In genomic region chr3:142913295-142913694, GRCm38 (mm10) we compare ENCODE assay signal across 27 mouse cellular contexts.
"Had no signal": no experiment of that assay in that cellular context is flagged by ENCODE, and none has a peak within 500 bp of the region (broad histone marks: within the 10 kb centered on the region; RNA-seq: fewer than 3 reads in every experiment).

No protein-coding gene starts in this region.

- H3K27ac ChIP-seq: embryonic facial prominence, embryonic 10.5 days; embryonic facial prominence, embryonic 12.5 days; embryonic facial prominence, embryonic 13.5 days; embryonic facial prominence, embryonic 15.5 days; forebrain, embryonic 10.5 days; forebrain, embryonic 12.5 days; forebrain, embryonic 13.5 days; forebrain, embryonic 15.5 days; gastrocnemius, adult 2 months; heart, adult 2 months had no signal

- H3K27me3 ChIP-seq: embryonic facial prominence, embryonic 12.5 days; embryonic facial prominence, embryonic 13.5 days; embryonic facial prominence, embryonic 15.5 days; forebrain, embryonic 12.5 days; forebrain, embryonic 13.5 days; forebrain, embryonic 15.5 days had no signal

- DNase-seq: cerebellum, adult 8-10 months; cerebellum, adult 9-10 months; cerebellum, adult 9-11 months; cerebellum, postnatal 10 days; cerebellum, postnatal 25 days; cerebellum, postnatal 36 days; embryo, embryonic 11 days; forebrain, postnatal 0 days; gastrocnemius, adult 2 months; gastrocnemius, postnatal 10 days; gastrocnemius, postnatal 14 days; gastrocnemius, postnatal 25 days; gastrocnemius, postnatal 36 days; heart, adult 11 months; heart, adult 18-20 months; heart, adult 2 months had no signal

- ATAC-seq: forebrain, embryonic 13.5 days; forebrain, embryonic 14.5 days; forebrain, embryonic 15.5 days; forebrain, embryonic 16.5 days; forebrain, postnatal 0 days had no signal

- H3K36me3 ChIP-seq: embryonic facial prominence, embryonic 10.5 days; embryonic facial prominence, embryonic 12.5 days; embryonic facial prominence, embryonic 13.5 days; embryonic facial prominence, embryonic 15.5 days; forebrain, embryonic 10.5 days; forebrain, embryonic 12.5 days; forebrain, embryonic 15.5 days had no signal

- H3K9me3 ChIP-seq: embryonic facial prominence, embryonic 10.5 days; embryonic facial prominence, embryonic 12.5 days; embryonic facial prominence, embryonic 13.5 days; embryonic facial prominence, embryonic 15.5 days; forebrain, embryonic 10.5 days; forebrain, embryonic 12.5 days; forebrain, embryonic 13.5 days; forebrain, embryonic 15.5 days had no signal

- H3K9ac ChIP-seq: embryonic facial prominence, embryonic 12.5 days; embryonic facial prominence, embryonic 13.5 days; embryonic facial prominence, embryonic 15.5 days; forebrain, embryonic 12.5 days; forebrain, embryonic 13.5 days; forebrain, embryonic 15.5 days; forebrain, postnatal 0 days had no signal

- H3K4me3 ChIP-seq: embryonic facial prominence, embryonic 10.5 days; embryonic facial prominence, embryonic 12.5 days; embryonic facial prominence, embryonic 13.5 days; embryonic facial prominence, embryonic 15.5 days; erythroblast, embryonic 14.5 days; forebrain, embryonic 10.5 days; forebrain, embryonic 12.5 days; forebrain, embryonic 13.5 days; forebrain, embryonic 15.5 days; gastrocnemius, adult 2 months; heart, adult 2 months had no signal

- H3K4me1 ChIP-seq: embryonic facial prominence, embryonic 10.5 days; embryonic facial prominence, embryonic 12.5 days; embryonic facial prominence, embryonic 13.5 days; embryonic facial prominence, embryonic 15.5 days; forebrain, embryonic 10.5 days; forebrain, embryonic 12.5 days; forebrain, embryonic 13.5 days; forebrain, embryonic 15.5 days had no signal
